Mouse (Mus musculus): ENCODE measurements around the gene Hsd3b2.
"Not testable (repeated sequence)": the region's sequence is repeated elsewhere in the genome, so short reads cannot be mapped to it uniquely, and the experiment has no call there.

The Hsd3b2 gene

DNA sequence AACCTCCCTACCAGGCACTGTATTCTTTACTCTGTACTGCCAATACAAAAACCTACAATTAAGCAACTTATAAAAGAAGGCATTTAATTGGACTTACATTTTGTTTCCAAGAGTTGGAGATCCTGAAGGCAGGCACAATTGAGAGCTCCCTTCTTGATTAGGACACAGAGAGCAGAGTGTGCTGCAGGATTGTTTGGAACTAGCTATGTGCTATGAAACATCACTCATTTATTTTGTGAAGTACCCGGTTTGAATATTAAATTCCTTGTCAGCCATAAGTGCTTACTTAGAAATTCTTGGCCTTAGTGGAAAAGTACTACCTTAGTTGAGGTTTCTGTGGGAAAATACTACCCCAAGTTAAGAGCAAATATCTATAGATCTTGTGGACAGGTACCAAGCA is at the start of gene Hsd3b2:
TSS of gene Hsd3b2 (minus strand) at position 168 of the 400 bp plus-strand sequence.
- DNase-seq (ENCODE audit: low read depth, low spot score) = no peak

DNA sequence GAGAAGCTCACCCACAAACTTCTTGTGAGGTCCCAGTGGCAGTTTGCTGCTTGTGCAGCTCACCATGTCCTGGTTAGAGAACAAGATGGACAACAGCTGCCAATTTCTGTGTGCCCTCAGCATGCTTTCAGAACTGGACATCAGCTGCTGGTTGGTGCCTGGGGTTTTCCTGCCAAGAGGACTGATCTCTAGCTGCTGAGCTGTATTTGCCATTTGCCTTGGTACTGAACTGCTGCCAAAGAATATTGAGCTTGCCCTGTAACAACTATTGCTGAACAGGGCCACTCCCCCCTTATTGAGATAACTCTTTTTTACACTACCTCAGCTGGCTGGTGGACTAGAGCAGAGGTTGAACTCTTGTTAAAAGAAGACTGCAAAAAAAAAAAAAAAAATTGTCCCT is 39.8 kb upstream of the Hsd3b2 start:
- peak; percentile 1 for DNase-seq (ENCODE audit: low read depth, low spot score)

DNA sequence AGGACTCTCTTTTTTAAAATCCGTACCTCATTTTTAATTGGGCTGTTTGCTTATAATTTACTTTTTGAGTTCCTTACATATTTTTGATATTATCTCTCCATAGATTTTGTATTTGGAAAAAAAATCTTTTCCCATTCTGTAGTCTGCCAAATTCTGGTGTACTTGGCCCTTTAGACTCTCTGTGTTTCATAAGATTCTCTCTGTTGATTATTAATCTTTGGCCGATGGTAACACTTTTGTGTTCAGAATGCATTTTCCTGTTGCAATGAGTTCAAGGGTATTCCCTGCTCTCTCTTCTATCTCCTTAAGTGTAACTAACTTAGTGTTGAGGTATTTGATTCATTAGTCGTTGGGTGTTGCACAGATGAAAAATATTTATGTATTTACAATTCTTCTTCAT is 32.5 kb upstream of the Hsd3b2 start:
- DNase-seq (ENCODE audit: low read depth, low spot score) = no peak

DNA sequence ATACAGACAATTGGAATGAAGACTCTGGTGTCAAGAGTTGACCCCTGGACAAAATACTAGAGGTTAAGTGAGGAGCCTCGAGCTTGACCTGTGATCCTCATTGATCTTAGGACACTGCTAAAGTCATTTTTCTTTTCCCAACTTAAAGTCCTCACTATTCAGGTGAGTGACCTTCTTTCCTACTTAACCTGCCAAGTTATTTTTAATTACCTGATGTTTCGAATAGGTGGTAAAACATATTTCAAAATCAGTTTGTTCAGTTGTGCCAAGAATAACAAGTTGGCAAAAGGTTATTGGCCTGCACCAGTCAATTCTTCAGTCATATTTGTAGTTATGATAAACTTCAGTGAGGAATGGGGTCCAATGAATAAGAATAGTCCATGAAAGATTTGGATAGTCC is 27.8 kb upstream of the Hsd3b2 start:
- no peak for DNase-seq (ENCODE audit: low read depth, low spot score)

DNA sequence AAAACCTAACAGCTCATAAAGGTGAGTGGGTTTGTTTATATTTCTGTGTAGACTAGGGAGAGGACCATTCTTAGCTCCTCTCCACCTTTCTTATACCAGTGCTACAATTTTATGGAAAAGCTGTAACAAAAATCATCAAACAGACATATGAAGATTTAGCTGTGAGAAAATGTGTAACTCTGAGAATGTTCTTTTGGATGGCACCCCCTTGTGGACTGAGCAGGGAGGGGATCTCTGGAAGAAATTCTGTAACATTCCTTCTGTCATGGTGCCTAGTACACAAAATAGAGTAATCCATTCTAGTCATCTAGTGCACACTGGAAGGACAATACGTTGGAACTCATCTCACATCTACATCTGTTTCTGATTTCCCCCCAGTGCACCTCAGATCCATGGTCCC is 16.7 kb upstream of the Hsd3b2 start:
- DNase-seq (ENCODE audit: low read depth, low spot score) = not testable (repeated sequence)

DNA sequence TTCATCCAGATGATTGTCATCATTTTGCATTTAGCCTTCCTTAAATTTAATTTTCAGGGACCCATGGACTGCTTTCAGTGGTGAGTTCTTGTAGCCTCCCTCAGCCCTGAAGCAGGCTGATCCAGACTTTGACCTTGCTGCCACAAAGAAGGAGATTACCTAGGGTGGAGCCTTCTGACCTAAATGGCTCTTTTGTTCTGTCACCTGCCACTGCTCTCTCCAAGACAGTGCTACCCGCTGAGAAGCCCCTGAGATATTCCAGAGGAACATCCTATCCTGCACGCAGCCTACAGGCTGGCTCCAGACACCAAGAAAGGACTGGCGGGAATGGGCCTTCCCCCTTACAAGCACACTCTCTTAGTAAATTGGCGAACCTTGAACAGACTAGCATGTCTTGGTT is 10.0 kb upstream of the Hsd3b2 start:
- no peak for DNase-seq (ENCODE audit: low read depth, low spot score)

DNA sequence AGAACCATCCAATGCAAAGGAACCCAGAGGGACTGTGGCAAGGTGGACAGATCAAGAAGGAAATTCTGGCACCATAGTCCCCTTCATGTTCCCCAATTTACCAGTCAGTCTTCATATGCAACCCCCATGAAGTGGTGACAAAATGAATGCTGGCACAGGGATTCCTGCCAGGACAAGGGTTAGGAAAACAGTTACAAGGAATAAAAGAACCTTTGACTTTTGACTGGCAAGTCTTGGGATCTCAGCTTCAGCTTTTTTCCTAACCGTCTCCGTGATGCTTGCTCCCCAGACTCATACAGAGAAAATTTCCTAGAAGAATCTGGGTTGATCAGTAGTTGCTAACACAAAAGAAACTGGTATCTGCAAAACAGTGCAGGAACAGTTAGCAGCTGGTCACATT is 9.4 kb upstream of the Hsd3b2 start:
- DNase-seq (ENCODE audit: low read depth, low spot score) = no peak

DNA sequence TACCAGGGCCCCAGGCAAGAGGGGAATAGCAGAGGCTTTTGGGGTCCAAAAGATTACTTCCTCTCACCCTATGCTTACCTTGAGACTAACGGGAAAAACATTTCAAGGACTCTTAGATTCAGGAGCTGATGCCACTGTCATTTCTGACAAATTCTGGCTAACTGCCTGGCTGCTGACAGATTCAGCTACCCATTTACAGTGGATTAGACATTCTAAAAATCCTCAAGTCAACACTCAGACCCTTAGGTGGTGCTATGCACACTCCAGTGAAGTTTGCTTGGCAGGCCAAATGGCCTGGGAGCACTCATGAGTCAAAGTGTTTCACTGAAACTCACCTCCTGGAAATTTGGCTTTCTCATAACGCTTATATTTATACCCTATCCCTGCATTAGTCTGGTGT is 1.9 kb upstream of the Hsd3b2 start:
- DNase-seq (ENCODE audit: low read depth, low spot score) = peak; percentile 4

DNA sequence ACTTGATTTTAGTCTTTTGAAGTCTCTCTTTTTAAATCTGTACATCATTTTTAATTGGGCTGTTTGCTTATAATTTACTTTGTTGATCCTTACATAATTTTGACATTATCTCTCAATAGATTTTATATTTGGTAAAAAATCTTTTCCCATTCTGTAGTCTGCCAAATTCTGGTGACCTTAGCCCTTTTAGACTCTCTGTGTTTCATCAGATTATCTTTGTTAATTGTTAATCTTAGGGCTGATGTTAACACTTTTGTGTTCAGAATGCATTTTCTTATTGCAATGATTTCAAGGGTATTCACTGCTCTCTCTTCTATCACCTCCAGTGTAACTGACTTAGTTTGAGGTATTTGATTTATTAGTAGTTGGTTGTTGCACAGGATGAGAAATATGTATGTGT is 3.6 kb downstream of the Hsd3b2 start:
- no peak for DNase-seq (ENCODE audit: low read depth, low spot score)

DNA sequence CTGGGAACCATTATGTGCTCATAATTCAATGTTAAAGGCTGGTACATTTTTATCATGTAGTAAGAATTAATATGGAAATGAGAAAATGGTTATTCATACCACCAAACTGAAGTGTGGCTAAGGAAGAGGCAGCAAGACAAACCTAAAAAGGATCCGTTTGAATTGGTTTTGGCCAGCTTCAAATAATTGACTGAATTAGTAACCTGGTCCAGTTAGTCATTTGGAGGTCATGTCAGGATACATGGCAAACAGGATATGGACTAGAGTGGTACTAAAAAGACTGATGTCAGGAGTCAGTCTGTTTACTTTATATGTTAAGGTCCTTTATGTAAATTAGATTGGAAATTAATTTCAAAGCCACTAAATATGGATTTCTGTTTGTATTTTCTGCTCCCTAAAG is 41.9 kb downstream of the Hsd3b2 start:
- no peak for DNase-seq (ENCODE audit: low read depth, low spot score)

DNA sequence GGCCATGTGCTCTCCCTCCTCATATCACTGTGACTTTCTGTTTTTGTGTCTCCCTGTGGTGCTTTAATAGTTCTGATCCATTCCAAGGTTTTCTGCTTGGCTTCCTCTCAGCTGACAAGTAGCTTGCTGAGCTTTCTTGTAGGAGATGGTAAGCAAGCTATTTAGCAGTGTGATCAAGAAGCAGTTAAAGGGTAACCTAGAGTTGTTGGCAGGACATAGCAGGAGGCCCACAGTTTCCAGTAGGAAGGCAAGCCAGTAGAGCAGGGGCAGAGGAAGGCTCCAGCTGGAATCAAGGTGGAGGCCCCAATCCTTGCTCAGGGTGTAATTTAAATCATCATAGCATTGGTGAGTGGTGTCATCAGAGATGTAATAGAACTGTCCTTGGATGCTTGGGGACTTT is 43.6 kb downstream of the Hsd3b2 start:
- DNase-seq (ENCODE audit: low read depth, low spot score) = no peak

Data from brain, adult 2 months (tissue).